Mouse (Mus musculus) cerebellum, adult 11 months (tissue): ENCODE data around the gene Diaph2.
"Not testable (repeated sequence)": the region's sequence is repeated elsewhere in the genome, so short reads cannot be mapped to it uniquely, and the experiment has no call there.

Experiments
- DNase-seq: peaks from one replicate; pipeline ENCODE4 v3.0.0; 2022

Gene Diaph2

DNA sequence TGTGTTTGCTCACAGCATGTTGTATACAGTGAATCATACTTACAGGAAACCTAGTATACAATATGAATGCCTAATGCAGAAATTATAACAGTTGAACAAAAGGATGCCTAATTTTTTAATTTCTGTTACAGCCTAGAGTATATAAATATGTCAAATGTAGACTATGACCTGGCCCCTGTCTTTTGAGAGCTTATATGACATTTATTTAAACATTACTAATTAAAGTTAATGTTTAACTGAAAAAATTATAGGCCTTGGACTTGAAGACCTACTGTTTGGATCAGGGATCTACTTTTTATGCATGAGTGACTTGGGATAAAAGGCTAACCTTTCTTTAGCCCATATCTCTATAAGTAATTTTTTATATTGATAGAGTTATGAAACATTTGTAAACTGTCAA is 84.3 kb downstream of the Diaph2 start:
- no peak for DNase-seq

DNA sequence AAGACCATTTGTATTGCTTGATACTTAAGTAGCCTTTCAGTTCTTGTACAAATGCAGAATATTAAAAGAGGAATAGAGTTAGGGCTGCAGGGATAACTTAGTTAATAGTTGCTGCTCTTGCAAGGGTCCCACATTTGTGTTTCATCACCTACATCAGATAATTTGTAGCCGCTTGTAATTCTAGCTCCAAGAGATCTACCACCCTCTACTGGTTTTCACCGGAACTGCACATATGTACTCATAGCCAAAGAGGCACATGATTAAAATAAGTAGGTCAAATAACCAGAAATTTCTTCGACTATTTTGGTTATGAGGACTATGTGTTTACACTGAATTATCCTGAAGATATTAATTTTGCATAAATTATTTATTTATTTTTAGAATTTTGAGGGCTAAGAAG is 134.9 kb downstream of the Diaph2 start:
- DNase-seq = peak; percentile 4

DNA sequence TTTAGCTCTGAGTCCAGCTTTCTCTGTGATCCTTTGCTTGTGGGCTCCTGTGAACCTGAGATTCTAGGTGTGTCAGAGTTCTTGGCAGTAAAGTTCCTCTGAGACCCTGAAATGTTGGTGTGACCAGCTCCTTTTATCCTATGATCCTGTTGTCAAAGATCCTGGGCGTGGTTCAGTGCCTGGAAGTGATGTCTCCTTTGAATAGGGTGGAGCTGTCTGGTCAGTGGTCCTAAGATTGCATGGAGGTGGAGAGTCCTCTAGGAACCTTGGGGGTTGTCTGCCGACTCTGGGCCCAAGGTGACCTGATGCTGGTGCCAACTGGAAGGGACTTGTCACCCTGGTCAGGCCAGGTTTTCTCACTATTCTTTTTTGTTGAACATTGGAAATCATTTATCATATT is 176.3 kb downstream of the Diaph2 start:
- no peak for DNase-seq

DNA sequence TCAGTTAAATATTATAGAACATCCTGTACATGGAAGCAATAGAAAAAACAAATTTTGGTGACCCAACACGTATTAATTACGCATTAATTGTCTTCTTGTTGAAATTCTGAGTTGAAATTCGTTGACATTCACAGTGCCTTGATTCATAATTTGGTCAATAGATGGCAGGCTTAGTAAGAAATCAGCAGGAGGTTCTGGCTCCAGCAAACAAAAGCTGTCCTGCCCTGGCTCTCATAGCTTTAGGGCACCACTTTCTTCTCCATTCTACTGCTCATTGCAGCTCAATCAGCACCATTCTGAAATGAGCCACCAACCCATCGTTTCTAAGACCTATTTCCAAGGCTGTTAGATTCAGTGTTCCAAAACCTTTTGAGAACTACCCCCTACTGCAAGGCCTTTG is 225.3 kb downstream of the Diaph2 start:
- DNase-seq = peak; percentile 19

DNA sequence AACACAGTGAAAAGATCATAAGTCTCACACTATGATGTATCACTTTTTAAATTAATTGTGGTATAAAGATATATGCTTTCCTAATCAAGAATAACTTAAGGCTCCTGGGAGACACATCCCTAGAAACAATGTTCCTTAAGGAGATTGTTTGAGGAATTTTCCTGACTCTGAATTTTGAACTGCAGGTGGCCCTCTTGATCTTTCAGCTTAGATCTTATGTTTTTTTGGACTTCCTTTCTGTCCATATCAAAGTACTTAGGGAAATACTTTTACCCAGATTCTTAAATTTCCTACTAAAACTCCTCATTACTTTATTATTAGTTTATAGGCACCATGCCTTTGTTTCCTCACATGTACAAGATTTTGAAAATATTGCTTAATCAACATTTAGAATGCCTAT is 258.7 kb downstream of the Diaph2 start:
- no peak for DNase-seq

DNA sequence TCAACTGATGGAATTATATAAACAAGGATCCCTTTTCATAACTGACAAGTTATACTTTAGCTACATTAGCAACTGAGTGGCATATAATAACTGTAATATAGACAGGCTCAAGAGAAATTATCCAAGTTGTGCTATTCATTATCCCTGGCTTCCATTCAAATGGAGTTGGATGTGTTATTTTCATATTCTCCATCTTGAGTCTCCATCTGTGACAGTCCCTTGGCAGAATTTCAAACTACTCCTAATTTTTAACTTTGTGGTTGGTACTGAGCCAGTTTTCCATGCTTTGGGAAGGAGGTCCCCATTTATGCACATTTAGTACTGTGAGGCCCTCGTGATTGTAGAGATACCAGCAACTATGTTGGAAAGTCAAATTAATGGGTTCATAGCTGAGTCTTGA is 270.2 kb downstream of the Diaph2 start:
- no peak for DNase-seq

DNA sequence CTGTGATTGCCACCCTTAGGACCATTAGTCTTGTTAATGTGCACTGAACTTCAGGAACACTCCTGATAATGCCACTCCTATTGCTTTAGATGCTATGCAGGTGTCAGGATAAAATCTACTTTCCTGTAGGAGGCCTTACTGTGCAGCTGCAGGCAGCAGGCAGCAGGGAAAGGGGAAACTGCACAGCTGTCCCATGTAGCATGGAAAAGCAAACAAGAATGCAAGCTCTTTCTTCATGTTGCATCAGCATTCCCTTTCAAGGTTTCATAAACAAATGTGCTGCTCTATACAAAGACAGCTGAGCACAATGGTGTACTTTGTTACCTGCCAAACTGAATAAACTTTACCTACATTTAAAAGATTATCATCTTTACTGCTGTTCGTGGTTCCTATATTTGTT is 295.0 kb downstream of the Diaph2 start:
- DNase-seq = no peak

DNA sequence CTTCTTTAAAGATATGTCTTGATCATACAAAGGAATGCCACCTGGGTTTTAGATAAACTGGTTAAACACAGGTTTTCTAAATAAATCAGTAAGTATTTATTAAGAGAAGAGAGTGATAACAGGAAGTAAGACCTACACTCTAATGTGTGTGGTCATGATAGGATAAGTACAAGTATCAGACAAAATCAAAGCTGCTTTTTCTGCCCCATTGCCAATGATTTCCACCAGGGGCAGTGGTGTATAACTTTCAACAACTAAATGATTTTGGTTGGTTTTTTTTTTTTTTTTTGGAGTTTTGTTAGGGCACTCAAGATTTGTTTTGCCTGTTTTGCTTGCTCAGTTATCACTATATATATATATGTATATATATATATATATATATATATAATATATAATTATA is 399.7 kb downstream of the Diaph2 start:
- no peak for DNase-seq

DNA sequence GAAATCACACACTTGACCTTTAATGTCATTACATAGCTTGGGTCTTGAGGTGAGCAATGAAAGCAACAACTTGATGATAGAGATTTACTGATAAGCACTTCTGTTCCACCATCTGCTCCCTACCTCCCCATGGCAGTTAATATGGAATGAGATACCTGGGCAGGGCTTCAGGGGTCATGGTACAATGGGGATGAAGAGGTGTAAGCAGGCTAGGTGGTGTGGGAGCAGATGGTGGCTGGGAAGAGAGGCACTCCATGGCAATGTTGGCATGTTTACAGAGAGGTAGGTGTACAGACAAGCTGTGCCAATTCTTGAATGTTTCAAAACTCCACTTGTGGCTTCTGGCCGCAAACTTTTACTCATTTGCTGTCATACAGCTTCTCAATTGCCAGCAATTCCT is 402.6 kb downstream of the Diaph2 start:
- DNase-seq = peak; percentile 14

DNA sequence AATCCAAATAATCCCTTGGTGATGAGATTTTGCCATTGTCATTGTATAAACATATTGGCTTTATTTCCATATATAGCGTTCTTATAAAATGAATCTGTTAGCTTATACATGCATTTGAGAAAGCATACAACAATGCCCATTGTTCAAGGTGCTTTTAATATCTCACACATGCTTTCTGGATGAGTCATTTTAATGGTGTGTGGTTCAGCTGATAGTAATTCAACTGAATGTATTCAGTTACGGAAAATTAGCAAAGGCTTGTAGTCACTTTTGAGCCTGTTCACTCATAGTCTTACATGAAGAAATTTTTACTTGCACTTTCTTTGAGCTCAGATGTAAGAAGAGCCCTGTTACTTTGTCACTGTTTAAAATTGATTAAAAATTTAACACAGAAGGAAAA is 423.6 kb downstream of the Diaph2 start:
- DNase-seq = no peak

DNA sequence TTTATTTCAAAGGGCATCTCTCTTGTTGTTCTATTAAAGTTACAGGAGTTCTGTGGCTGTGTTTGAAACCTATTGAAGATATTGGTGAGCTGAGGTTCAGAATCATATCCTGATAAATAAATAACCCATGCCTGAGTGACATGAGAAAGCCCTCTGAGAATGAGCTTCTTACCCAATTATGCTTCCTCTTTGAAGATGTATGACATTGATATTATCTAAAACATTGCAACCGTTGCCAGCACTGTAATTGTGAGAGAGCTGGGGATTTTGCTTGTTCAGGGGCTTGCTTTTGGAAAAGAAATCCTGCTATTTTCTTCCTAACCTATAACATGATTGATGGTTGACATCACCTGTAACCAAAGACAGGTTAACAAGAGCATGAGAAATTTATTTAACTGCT is 438.3 kb downstream of the Diaph2 start:
- no peak for DNase-seq

DNA sequence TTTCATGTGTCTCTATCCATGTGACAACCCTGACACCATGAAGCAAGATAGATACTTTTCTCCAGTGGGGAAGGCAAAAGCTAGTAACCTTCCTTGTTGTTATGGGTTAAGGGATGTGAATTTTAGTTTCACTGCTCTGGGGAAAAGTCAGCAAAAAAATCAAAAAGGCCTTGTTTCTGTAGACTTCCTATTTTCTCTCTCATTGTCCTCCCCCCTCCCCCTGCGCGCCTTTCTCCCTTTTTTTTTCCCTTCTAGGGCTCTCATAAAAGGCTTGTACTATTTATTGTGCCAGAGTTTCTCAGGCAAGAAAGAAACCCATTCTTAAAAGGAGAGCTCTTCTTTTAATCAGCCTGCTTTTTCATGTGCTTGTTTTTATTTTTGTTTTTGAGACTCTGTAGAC is 438.9 kb downstream of the Diaph2 start:
- DNase-seq = no peak

DNA sequence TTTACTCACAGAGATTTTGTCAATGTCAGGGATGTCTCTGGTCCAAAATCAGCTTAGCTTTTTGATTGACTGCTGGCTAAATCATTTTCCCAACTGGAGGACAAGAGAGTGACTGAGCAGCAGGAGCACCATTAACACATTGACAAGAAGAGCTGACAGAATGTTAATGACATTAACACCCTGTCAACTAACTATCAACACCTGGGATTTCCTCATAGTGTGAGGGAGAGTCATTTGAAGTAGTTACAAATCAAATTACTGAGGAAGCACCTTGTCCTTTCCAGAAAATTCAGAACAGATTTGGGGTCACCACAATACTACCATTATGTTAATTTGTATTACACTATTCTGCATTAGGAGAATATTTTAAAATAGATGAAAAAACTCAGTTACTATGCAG is 439.7 kb downstream of the Diaph2 start:
- DNase-seq = no peak

DNA sequence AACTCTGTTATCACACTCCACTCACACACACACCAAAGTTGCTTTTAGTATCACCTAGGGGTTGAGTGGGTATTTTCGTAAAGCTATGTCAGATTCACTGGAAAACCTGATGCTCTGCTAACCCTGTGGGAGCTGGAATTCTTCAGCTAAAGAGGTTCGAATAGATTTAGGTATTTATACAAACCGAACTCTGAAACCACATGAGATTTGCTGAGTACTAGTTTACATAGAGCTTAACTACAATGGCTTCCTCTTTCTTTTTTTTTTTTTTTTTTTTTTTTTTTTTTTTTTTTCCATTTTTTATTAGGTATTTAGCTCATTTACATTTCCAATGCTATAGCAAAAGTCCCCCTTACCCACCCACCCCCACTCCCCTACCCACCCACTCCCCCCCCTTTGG is 447.9 kb downstream of the Diaph2 start:
- not testable (repeated sequence) for DNase-seq

DNA sequence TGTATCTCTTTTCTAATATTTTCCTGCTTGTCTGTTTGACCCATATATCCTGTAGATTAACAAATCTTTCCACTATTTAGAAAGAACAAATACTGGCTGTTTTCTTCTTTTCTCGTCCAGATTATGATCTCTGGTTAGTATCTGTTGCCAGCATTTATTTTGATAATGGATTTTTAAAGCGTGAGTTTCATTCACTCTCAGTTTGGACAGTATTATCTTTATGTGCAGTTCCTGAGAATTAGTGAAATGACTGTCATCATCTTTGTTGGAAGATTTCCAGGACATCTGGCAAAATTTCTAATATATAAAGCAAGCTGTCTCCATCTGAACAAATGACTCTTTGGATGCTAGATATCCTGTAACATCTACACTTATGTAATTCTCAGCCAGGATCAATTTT is 455.7 kb downstream of the Diaph2 start:
- DNase-seq = no peak

DNA sequence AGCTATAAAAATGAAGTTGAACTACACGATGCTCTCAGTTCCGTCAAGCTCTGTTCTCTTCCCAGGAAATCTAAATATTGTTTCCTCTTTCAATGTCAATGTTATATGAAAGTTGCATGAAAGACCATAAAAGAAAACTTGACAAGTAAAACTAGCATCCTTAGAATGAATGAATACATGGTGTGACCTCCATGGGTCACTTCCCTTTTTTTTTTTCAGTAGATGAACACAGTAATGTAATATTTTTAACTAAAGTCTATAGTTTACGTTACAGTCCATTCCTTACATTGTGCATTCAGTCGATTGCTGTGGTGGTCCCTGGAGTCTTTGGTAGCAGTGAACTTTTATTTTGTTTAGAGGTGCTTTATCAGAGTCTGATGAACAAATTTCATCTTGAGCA is 462.7 kb downstream of the Diaph2 start:
- DNase-seq = no peak

DNA sequence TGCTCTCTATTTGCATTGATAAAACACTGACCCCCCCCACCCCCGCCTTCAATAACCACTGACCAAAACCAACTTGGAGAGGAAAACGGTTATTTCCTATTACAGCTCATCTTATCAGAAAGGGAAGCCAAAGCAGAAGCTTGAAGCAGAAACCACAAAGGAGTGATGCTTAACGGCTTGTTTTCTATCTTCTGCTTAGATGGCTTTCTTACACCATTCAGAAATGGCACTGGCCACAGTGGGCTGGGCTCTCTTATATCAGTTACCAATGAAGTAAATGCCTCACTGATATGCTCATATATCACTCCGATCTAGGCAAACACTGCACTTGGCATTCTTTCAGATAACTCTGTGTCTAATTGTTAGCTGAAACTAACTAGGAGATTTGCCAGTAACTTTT is 463.2 kb downstream of the Diaph2 start:
- no peak for DNase-seq

DNA sequence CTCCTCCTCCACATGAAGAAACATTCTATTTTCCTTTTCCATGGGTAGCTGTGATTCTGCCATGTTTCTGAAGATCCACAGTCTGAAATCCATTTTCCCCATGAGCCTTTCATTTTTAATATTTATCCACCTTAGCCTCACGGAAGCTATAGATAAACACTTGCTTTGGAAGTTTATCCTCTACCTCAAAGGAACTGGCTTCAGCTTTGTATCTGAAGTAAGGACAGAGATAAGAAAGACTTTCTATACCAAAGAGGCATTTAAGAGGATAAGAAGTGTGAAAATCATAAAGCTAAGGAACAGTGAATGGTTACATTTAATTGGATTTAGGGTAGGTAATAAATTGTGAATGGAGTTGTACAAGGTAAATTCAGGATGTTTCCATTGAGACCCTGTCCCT is 480.5 kb downstream of the Diaph2 start:
- no peak for DNase-seq

DNA sequence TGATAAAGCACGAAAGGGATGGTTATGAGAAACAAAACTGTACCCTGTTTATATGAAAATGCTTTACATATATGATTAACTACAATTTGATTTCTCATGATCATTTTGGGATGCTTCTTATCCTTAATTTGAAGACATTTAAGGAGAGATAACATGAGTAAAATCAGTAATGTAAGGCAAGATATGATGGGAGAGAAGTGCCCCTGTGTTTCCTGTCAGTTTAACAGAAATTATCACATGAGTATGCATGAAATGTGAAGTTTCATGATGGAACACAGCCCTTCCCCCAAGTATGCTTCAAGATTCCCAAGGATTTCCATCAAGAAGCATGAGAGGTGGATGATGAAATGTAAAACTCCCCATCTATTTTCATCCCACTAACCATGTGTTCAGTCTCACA is 485.6 kb downstream of the Diaph2 start:
- DNase-seq = no peak

DNA sequence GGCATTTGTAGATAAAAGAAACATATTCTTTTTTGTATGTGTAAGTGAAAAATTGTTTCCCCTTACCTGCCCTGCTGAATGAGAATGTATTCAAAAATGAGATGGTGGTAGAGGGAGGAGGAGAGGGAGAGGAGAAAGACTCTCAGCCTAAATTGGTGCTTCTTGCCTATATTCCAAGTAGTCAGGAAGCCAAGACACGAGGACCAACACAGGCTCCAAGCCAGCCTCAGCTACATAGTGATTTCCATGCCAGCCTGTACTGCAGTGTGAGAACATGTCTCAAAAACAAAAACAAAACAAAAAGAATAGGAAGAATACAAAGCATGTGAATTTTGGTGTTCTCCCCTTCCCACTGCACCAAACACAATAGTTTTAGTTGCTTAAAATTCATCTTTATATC is 497.1 kb downstream of the Diaph2 start:
- DNase-seq = peak; percentile 33

DNA sequence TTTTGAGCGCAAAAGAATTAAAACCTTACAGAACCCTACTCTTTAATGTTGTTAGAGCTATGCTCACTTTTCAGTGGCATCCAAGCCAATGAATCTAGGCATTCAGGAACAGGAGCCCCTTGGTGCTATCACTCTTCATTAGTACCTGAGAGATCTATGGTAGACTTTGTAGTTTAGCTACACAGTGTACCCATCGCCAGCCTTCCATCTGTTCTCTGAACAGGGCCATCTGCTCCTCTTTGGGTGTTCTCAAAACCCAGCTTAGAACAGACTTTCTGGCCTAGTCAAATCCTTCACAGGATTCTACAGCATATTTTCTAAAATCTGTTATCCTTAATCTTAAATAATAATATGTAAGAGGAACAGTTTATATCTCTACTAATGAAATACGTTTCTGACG is 504.1 kb downstream of the Diaph2 start:
- peak; percentile 72 for DNase-seq

DNA sequence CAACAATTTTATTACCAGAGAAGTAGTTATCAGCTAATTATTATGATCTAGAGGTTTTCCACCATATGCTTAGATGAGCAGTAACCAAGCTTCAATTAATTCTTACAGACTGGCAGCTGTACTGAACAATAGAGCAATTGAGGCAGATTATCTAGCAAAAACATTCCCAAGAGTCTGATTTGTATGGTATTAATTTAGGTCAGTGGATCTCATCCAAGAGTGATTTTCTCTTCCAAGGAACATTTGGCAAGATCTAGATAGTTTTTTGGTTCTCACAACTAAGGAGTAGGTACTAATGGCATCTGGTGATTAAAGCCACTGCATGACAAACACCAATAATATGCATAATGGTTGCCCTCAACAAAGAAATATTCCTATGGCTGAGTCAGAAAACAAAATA is 516.2 kb downstream of the Diaph2 start:
- DNase-seq = no peak

DNA sequence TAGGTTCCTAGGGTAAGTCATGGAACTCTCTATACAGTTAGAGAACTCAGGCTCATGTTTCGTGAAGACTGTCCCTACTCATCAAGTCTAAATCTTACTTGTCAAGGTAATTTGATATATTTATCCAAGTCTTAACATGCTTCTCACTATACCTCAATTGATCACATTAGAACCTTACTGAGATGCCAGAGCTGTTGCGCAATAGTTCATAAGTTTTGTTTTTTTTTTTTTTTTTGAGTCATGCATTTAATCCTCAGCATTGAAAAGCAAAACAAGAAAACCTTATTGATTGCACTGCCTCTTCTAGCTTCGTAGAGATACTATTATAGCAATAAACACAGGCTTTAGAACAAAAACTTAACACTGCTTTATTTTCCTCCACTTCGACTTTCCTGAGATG is 529.6 kb downstream of the Diaph2 start:
- DNase-seq = no peak

DNA sequence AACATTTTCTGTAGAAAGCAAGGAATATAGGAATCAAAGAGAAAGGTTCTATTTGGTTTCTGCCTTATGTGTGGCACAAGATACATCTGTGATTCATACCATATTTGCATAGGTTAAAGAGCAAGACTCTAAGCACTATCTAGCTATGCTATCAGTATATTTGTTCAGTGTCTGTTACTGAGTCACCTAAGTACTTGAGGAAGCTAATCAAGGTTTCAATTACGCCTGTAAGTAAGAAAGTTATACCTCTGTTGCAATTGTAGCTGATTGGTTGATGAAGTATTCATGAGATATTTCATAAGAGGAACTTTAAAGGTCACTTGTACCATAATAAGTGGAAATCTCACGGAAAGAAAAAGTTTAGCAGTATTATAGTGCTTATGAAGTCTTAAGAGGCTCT is 531.9 kb downstream of the Diaph2 start:
- DNase-seq = no peak

DNA sequence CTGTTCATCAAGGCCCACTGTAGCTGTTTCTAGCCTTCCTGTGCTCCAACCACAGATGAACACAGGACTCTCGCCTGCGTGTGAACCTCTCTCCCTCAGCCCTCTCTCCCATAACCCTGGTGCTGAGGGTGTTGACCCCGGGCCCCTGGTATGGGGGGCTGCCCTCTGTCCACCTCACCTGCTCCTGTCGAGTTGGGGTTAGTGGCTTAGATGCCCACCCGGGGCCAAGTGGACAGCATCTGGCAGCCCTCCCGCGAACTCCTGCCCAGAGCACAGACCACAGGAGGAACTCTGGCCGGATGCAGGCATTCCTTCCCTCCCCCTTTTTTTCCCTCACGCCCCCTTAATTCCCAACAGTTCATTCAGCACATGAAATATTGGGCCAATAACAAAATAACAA is 537.5 kb downstream of the Diaph2 start:
- DNase-seq = no peak

DNA sequence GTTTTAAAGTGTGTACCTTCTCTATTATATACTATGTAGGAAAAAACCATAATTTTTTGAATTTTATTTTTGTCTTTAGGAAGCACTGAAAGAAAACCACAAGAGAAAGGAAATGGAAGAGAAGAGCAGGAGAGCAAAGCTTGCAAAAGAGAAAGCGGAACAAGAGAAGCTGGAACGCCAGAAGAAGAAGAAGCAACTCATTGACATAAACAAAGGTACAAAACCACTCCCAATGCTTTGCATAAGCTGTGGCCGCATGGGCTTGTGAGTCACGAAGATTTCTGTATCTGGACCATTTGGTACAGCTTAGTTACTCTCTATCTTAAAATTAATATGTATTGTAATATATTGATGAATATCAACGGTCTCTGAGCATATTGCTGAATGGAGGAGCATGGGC is 540.2 kb downstream of the Diaph2 start:
- DNase-seq = no peak
